Mouse (Mus musculus) forebrain, embryonic 13.5 days (tissue): ENCODE measurements around the gene Grin3a. TPM values are rescaled to one million over a fixed set of nuclear protein-coding genes. Genes with fewer than 3 reads are reported as not detected.
A peak's percentile ranks its signal among the peaks of the same experiment; 100 is the strongest.
"Not testable (repeated sequence)": the region's sequence is repeated elsewhere in the genome, so short reads cannot be mapped to it uniquely, and the experiment has no call there.

Experiments used
- ATAC-seq: fragments of 200-750 bp; cut with Nextera tagmentation; 2 replicates; pipeline ENCODE4 v1.8.0; 2017
- H3K27ac ChIP-seq: fragments of 300-500 bp; sonication (generic); 2 replicates; pipeline ENCODE4 v1.5.1; 2015; ENCODE audit warnings: inconsistent platforms, mild to moderate bottlenecking, moderate library complexity
- H3K27me3 ChIP-seq: fragments of 300-500 bp; sonication (generic); 2 replicates; pipeline ENCODE4 v1.6.1; 2015; ENCODE audit warnings: mild to moderate bottlenecking, inconsistent platforms
- H3K36me3 ChIP-seq: fragments of 300-500 bp; sonication (generic); 2 replicates; pipeline ENCODE4 v1.6.1; 2015; ENCODE audit warnings: mild to moderate bottlenecking, inconsistent platforms; ENCODE audit not compliant: poor library complexity, severe bottlenecking
- H3K4me1 ChIP-seq: fragments of 300-500 bp; sonication (generic); 2 replicates; pipeline ENCODE4 v1.6.1; 2015; ENCODE audit warnings: inconsistent platforms
- H3K4me2 ChIP-seq: fragments of 300-500 bp; sonication (generic); 2 replicates; pipeline ENCODE4 v1.6.1; 2015; ENCODE audit warnings: inconsistent platforms, mild to moderate bottlenecking, moderate library complexity
- H3K4me3 ChIP-seq: fragments of 300-500 bp; sonication (generic); 2 replicates; pipeline ENCODE4 v1.5.1; 2015; ENCODE audit warnings: mild to moderate bottlenecking, inconsistent platforms
- H3K9ac ChIP-seq: fragments of 300-500 bp; sonication (generic); 2 replicates; pipeline ENCODE4 v1.6.1; 2015; ENCODE audit warnings: mild to moderate bottlenecking, inconsistent platforms
- H3K9me3 ChIP-seq: fragments of 300-500 bp; sonication (generic); replicated peaks from 2 replicates; pipeline ENCODE4 v1.6.1; 2016; ENCODE audit warnings: inconsistent platforms
- WGBS: fragments of 180-500 bp; shearing (Covaris S2); methylation state at CpG from one replicate; pipeline ENCODE4 v1.1.7; 2015; 5-methylcytosine and 5-hydroxymethylcytosine counted together
- polyA plus RNA-seq: library from polyadenylated mRNA; unstranded; fragments of >200 nt; fragmentation: Nextera tagmentation; extraction: Ambion mirVana; gene quantifications from 2 replicates; pipeline ENCODE4 v1.2.1, GENCODE M21; 2015

Grin3a gene
- polyA plus RNA-seq, 1 experiment from 2014 or later, result 1.5 TPM

DNA sequence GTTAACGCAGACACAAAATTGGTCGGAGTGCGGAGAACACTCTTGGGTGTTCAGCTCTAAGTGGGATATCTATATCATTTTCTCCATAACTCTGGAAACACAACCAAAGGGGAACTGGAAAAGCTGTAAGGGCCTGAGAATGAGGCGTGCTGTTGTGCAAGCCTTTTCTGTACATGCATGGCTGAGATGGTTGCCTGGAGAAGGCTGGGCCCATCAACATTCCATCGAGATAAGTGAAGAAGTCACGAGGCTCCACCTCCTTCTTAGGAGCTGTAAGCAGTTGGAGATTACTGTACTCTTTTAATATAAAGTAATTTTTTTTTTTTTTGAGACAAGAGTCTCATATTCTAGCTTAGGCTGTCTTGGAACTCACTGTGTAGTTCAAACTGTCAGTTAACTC is 169.5 kb downstream of the Grin3a start:
- WGBS, result 93% methylated on average over 6 of the region's 6 CpGs

DNA sequence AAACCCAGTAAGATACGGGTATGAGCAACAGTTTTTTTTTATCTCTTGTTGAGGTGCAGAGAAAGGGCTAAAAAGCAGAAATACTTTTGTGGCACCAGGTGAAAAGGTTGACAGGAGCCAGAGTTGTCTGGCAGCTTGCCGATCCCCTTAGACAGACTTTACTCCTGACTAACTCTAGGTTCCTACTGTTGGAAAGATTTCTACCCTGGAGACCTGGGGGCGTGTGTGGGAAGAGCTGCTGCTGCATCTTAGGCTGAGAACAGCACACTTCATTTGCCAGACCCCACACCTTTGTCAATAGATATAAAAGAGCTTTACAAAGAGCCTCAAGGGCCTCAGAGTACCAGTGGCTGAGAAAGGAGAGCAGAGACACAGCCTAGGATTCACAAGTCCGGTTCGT is 180.7 kb downstream of the Grin3a start:
- Histone ChIP-seq H3K4me1 (no peaks in the 10 kb centered on the region), H3K27ac (no peak overlapping the region), H3K4me2 (no peak overlapping the region), H3K9me3 (no peaks in the 10 kb centered on the region), H3K9ac (no peak overlapping the region), H3K27me3 (no peaks in the 10 kb centered on the region), H3K4me3 (no peak overlapping the region), H3K36me3 (peaks cover 30% of the 10 kb centered on the region)
- 86% methylated on average over 5 of the region's 5 CpGs for WGBS
- no peak for ATAC-seq

More for the DNA sequence above, 169.5 kb downstream of the Grin3a start:
- Histone ChIP-seq H3K27ac (no peak overlapping the region), H3K36me3 (no peaks in the 10 kb centered on the region), H3K9me3 (no peaks in the 10 kb centered on the region), H3K9ac (no peak overlapping the region), H3K4me2 (no peak overlapping the region), H3K4me3 (no peak overlapping the region), H3K4me1 (no peaks in the 10 kb centered on the region), H3K27me3 (no peaks in the 10 kb centered on the region)
- no peak for ATAC-seq

DNA sequence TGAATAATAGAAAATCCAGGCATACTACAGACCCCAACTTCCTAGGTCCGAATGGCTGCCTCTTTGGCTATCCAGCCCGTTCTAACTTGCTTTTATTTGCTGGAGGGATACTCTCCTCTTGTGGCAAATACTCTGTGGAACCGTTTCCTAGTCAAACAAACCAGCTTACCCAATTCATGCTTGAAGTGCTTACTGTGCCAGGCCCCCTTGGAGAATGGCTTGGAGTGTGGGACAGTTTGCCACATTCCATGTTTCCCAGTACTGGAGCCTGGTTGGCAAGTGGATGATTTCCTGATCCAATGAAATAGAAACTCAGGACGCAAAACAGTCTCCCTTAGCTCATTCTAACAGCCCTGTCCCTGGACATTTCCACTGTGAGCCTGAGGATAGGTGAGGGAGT is 183.3 kb downstream of the Grin3a start:
- H3K4me2 ChIP-seq, result no peak overlapping the region
- H3K4me3 ChIP-seq, result no peak overlapping the region
- WGBS, result 93% methylated on average over 4 of the region's 4 CpGs
- no peak for ATAC-seq
- no peaks in the 10 kb centered on the region for H3K27me3 ChIP-seq
- 0 out of 2 replicates have a peak, but pooled peaks cover 3% of the 10 kb centered on the region for H3K4me1 ChIP-seq
- H3K9me3 ChIP-seq, result no peaks in the 10 kb centered on the region
- H3K27ac ChIP-seq, result no peak overlapping the region
- H3K36me3 ChIP-seq, result peaks cover 49% of the 10 kb centered on the region
- no peak overlapping the region for H3K9ac ChIP-seq

DNA sequence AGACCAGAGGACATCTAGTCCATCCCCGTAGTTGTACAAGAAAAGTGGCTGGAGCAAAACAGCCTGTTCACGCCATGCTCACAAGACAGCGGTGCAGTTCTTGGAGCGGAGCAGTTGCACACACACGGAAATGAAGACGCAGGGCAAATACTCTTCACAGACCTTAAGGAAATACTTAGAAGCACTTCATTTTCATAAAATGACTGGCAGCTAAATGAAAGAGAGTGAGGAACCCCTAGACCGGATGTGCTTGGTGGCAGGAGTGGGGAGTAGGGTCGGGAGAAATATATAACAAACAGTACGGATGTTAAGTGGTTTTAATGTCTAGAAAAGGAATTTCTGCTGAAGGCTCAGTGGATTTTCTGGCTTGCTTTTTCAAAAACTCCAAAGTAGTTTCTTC is 183.9 kb downstream of the Grin3a start:
- Histone ChIP-seq H3K4me1 (0 out of 2 replicates have a peak, but pooled peaks cover 3% of the 10 kb centered on the region), H3K9me3 (no peaks in the 10 kb centered on the region), H3K4me3 (no peak overlapping the region), H3K27me3 (no peaks in the 10 kb centered on the region), H3K27ac (no peak overlapping the region), H3K9ac (no peak overlapping the region), H3K4me2 (no peak overlapping the region), H3K36me3 (peaks cover 55% of the 10 kb centered on the region)
- 97% methylated on average over 9 of the region's 9 CpGs for WGBS
- ATAC-seq, result no peak

DNA sequence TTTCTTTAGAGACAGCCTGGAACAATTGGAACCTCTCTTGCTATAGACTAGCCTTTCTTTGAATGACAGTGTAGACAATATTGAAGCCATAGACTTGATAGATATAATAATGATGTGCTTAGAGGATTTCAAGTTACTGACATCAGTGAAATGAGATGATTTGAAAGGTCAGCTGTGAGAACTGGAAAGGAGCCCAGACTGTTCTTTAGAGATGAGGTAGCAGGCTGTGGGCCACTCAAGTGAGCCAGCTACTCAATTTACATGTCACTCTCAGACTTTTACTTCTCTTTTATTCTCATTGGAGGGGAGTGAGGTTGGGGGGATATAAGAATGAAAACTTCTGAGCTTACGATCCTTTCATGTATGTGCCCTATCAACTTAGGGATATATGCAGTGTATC is 186.1 kb downstream of the Grin3a start:
- H3K36me3 ChIP-seq, result peaks cover 74% of the 10 kb centered on the region

DNA sequence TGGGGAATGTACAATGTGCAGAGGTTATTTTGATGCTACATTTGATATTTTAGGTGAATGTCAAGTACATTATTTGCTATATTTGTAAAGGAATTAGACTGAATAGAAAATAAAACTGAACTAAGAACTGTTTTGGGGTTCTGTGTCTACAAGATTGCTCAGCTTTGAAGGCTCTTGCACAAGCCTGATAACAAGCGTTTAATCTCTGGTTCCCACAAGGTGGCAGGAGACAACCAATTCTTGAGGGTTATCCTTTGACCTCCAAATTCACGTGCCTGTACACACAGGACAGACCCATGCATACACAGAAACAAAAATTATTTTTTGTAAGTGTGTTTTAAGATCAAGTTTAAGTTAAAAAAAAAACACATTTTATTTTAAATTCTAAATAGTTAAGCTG is 205.6 kb downstream of the Grin3a start:
- Histone ChIP-seq H3K36me3 (peaks cover 83% of the 10 kb centered on the region), H3K4me2 (no peak overlapping the region), H3K4me3 (no peak overlapping the region), H3K9ac (no peak overlapping the region), H3K27me3 (no peaks in the 10 kb centered on the region), H3K9me3 (no peaks in the 10 kb centered on the region), H3K4me1 (no peaks in the 10 kb centered on the region), H3K27ac (no peak overlapping the region)
- WGBS, result 68% methylated on average over 2 of the region's 2 CpGs
- ATAC-seq, result no peak

More for the DNA sequence above, 186.1 kb downstream of the Grin3a start:
- H3K9me3 ChIP-seq, result no peaks in the 10 kb centered on the region
- H3K4me2 ChIP-seq, result no peak overlapping the region
- no peaks in the 10 kb centered on the region for H3K27me3 ChIP-seq
- H3K27ac ChIP-seq, result no peak overlapping the region
- 81% methylated on average over 1 of the region's 1 CpGs for WGBS
- ATAC-seq, result peak; percentile 27; the same call in 1 of the 2 replicates
- H3K4me3 ChIP-seq, result no peak overlapping the region
- H3K9ac ChIP-seq, result no peak overlapping the region
- H3K4me1 ChIP-seq, result 0 out of 2 replicates have a peak, but pooled peaks cover 3% of the 10 kb centered on the region

DNA sequence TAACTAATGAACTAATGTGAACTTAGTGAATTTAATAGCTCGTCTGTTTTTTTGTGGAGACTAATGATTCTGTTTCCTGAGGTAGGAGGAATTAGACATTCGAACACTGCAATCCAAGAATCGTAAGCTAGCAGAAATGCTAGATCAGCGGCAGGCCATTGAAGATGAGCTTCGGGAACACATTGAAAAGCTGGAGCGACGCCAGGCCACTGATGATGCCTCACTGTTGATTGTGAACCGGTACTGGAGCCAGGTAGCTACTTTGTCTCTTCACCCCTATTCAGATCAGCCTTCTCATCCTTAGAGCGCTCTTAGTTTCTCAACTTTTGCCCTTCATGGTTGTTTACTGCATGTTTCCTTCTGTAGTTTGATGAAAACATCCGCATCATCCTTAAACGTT is 207.7 kb downstream of the Grin3a start:
- 91% methylated on average over 11 of the region's 11 CpGs for WGBS
- peaks cover 17% of the 10 kb centered on the region for H3K4me1 ChIP-seq
- ATAC-seq, result no peak

DNA sequence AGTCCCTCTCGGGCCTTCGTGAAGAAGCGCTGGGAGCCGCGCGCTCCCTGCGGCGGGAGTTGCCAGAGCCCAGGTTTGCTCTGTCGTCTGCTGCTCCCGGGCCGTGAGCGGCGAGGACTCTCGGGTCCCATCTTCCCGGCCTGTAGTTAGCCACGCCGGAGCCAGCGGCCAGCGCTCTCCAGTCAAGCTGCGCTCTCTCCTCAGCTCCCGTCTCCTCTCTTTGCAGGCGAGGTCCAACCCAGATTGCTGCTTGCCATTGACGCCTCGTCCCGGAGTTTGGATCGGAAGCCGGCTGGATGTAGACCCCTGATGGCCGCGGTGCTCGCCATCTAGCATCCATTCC is 213.4 kb downstream of the Grin3a start:
- Histone ChIP-seq H3K27ac (peak overlapping the region; percentile 91), H3K9me3 (no peaks in the 10 kb centered on the region), H3K27me3 (no peaks in the 10 kb centered on the region), H3K9ac (peak overlapping the region; percentile 89), H3K4me1 (peaks cover 22% of the 10 kb centered on the region), H3K36me3 (peaks cover 27% of the 10 kb centered on the region), H3K4me2 (peak overlapping the region; percentile 84), H3K4me3 (peak overlapping the region; percentile 87)
- 0% methylated on average over 30 of the region's 30 CpGs for WGBS
- ATAC-seq, result no peak; the same call in 1 of the 2 replicates

More for the DNA sequence above, 207.7 kb downstream of the Grin3a start:
- no peak overlapping the region for H3K9ac ChIP-seq
- no peak overlapping the region for H3K4me2 ChIP-seq
- no peaks in the 10 kb centered on the region for H3K27me3 ChIP-seq
- no peak overlapping the region for H3K27ac ChIP-seq
- peaks cover 71% of the 10 kb centered on the region for H3K36me3 ChIP-seq
- H3K9me3 ChIP-seq, result no peaks in the 10 kb centered on the region
- H3K4me3 ChIP-seq, result no peak overlapping the region

DNA sequence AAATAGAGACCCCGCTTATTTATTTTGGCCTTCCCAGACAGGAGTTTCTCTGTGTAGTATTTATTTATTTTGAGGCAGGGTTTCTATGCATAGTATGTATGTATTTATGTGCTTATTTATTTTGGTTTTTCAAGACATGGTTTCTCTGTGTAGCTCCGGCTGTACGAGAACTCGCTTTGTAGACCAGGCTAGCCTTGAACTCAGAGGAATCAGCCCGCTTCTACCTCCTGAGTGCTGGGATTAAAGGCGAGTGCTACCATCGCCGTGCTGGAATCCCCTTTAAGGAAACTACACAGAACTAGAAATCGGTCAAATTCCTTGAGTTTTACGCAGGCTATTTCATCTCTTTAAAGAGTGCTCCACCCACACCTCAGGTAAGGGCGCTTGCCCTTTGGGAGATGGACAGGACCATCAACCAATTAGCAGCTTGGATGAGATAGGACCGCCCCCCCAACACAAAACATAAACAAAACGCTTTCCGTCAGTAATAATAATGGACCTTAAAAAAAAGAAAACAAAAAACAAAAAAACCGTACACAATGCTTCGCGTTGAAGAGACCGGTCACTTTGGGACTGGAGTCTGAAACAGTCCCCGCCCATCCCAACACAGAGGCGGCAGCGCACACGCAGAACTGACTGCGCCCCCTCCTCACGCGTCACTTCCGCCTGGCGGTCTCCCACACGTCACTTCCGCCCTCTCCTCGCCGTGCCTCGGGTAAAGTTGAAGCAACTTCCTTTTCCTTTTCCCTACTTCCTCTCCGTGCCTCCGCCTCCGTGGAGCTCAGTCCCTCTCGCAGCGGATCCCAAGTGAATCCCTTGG is 214.0 kb downstream of the Grin3a start, which contains the start of gene Rnf20:
Gene Rnf20, plus strand, starts transcription at position 688 of the 820 bp plus-strand sequence.
- WGBS, result 2% methylated on average over 37 of the region's 37 CpGs
- H3K27me3 ChIP-seq, result no peaks in the 10 kb centered on the region
- peaks cover 22% of the 10 kb centered on the region for H3K4me1 ChIP-seq
- peak within 1 kb of the TSS; percentile 87 for H3K4me3 ChIP-seq
- H3K9ac ChIP-seq, result peak within 1 kb of the TSS; percentile 89
- H3K36me3 ChIP-seq, result peaks cover 23% of the 10 kb centered on the region
- H3K9me3 ChIP-seq, result no peaks in the 10 kb centered on the region
- peak within 1 kb of the TSS; percentile 84 for H3K4me2 ChIP-seq
- ATAC-seq, result peak; percentile 98
- H3K27ac ChIP-seq, result peak within 1 kb of the TSS; percentile 91

DNA sequence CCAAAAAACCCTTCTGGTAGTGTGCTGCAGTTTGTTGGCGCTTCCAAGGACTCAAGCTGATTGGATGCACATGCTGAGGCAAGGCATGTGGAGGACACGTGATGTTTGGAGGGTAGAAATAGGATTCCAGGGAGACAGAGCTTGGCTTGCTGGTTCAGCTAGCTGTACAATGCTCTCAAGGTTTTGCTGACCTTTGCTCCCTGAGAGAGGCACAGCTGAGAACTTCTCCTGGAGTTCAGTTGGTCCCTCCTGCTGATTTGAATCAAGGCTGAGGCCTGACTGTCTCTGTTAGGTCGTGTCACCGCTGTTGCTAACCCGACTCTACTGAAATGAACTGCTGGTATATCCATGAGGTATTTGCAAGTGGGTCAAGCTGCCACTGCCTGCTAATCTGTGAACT is 216.6 kb downstream of the Grin3a start:
- Histone ChIP-seq H3K27me3 (no peaks in the 10 kb centered on the region), H3K4me1 (peaks cover 16% of the 10 kb centered on the region), H3K9ac (no peak overlapping the region), H3K36me3 (no peaks in the 10 kb centered on the region), H3K27ac (no peak overlapping the region), H3K4me3 (no peak overlapping the region), H3K4me2 (no peak overlapping the region), H3K9me3 (no peaks in the 10 kb centered on the region)
- 82% methylated on average over 5 of the region's 5 CpGs for WGBS
- ATAC-seq, result no peak

DNA sequence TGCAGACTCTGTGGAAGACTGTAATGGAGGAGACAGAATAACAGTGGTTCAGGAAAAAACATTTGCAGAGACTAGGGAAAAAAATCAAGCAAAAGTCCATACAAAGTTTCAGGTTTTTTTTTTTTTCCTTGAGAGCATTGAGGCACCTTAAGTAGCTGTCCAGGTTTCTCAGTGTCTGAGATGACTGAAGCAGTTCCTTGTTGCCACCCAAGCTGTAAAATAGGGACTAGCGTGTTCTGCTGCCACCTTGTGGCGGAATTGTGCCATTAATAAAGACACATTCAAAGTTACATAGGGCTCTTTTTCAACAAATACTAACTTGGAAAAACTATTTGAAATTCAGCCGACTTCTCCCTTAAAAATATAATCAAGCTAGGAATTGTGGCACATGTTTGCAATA is 218.6 kb downstream of the Grin3a start:
- H3K4me3 ChIP-seq, result no peak overlapping the region
- ATAC-seq, result no peak
- no peaks in the 10 kb centered on the region for H3K9me3 ChIP-seq
- no peaks in the 10 kb centered on the region for H3K27me3 ChIP-seq
- no peak overlapping the region for H3K27ac ChIP-seq
- 5% methylated on average over 3 of the region's 3 CpGs for WGBS
- H3K36me3 ChIP-seq, result no peaks in the 10 kb centered on the region
- no peak overlapping the region for H3K9ac ChIP-seq
- no peak overlapping the region for H3K4me2 ChIP-seq
- no peaks in the 10 kb centered on the region for H3K4me1 ChIP-seq

DNA sequence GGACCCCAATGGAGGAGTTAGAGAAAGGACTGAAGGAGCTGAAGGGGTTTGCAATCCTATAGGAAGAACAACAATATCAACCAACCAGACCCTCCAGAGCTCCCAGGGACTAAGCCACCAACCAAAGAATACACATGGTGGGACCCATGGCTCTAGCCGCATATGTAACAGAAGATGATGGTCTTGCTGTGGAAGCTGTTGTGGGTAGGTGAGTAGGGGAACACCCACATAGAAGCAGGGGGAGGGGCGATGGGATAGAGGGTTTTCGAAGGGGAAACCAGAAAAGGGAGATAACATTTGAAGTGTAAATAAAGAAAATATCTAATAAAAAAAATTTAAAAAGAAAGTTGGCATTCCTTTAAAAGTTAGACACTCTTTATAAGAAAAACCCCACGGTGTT is 220.6 kb downstream of the Grin3a start:
- H3K4me1 ChIP-seq, H3K4me2 ChIP-seq, H3K9ac ChIP-seq, ATAC-seq, H3K27ac ChIP-seq, H3K36me3 ChIP-seq, H3K27me3 ChIP-seq, H3K4me3 ChIP-seq, H3K9me3 ChIP-seq: not testable (repeated sequence)
- WGBS, result 87% methylated on average over 4 of the region's 4 CpGs

DNA sequence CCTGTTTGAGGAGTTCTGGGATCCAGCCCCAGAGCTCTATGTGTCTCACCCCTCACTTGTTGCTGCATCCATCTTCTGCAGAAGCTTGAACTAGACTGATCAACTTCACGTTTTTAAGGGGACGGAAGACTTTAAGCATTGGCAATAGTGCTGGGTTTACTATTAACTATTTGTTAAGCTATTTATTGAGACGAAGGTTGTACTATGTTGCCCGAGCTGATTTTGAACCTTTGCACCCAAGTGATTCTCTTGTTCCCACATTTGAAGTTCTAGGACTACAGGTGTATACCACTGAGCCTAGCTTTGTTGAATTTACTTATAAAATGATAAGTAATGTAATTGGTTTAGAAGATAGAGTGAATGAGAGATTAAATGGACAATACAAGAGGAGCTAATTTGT is 221.6 kb downstream of the Grin3a start:
- Histone ChIP-seq H3K27me3 (no peaks in the 10 kb centered on the region), H3K4me1 (no peaks in the 10 kb centered on the region), H3K27ac (no peak overlapping the region), H3K36me3 (no peaks in the 10 kb centered on the region), H3K4me3 (no peak overlapping the region), H3K9ac (no peak overlapping the region), H3K9me3 (no peaks in the 10 kb centered on the region), H3K4me2 (no peak overlapping the region)
- ATAC-seq, result no peak
- 86% methylated on average over 4 of the region's 4 CpGs for WGBS
